Mouse (Mus musculus) heart, adult 8-10 months (tissue): ENCODE results near the gene Aldob. TPM values are rescaled to one million over a fixed set of nuclear protein-coding genes. Genes with fewer than 3 reads are reported as not detected.
A peak's percentile ranks its signal among the peaks of the same experiment; 100 is the strongest.
"Not testable (repeated sequence)": the region's sequence is repeated elsewhere in the genome, so short reads cannot be mapped to it uniquely, and the experiment has no call there.

ENCODE experiments used
- DNase-seq: peaks from one replicate; pipeline ENCODE4 v3.0.0; 2022; ENCODE audit warnings: low spot score
- total RNA-seq, 4 experiments: library from RNA; stranded (reverse); gene quantifications; 2 replicates each; pipeline ENCODE4 v1.2.4; 2022

The Aldob gene
- total RNA-seq, 4 experiments from 2014 or later = 10.0 to 19.0 (median 17.1) TPM

- DNase-seq = no peak
Observed at GRCm38 (mm10) chr4:49535675-49536294, 13.6 kb downstream of the Aldob start.

- DNase-seq = no peak
Observed at GRCm38 (mm10) chr4:49535036-49535435, 14.3 kb downstream of the Aldob start.

GRCm38 (mm10) chr4:49522576-49522975, 26.8 kb downstream of the Aldob start:
- DNase-seq = peak; percentile 9

GRCm38 (mm10) chr4:49521346-49521745, 28.0 kb downstream of the Aldob start:
- no peak for DNase-seq

- DNase-seq = peak; percentile 97
Observed at GRCm38 (mm10) chr4:49520572-49521340, 28.6 kb downstream of the Aldob start, which contains the start of the genes Mrpl50 and Zfp189. TSS of gene Mrpl50 (minus strand) at chr4:49521093. TSS of gene Zfp189 (plus strand) at chr4:49521176.

GRCm38 (mm10) chr4:49519476-49519875, 29.9 kb downstream of the Aldob start:
- no peak for DNase-seq

DNA sequence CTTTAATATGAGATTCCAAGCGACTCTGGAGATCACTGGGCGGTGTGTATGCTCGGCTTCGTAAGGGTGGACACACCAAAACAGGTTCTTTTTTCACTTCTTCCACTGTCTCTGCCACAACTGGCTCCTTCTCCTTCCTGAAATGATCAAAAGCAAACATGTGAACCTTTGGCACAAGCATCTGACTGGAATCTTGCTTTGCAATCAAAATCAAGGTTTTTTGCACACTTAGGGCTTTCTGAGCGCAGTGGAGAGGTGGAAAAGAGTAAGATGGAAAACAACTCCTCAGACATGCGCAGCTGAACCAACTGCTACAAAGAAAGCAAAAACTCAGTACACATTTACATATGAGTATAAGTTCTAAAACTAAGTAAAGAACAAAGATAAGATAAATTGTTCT, 34.9 kb downstream of the Aldob start:
- DNase-seq = no peak

DNA sequence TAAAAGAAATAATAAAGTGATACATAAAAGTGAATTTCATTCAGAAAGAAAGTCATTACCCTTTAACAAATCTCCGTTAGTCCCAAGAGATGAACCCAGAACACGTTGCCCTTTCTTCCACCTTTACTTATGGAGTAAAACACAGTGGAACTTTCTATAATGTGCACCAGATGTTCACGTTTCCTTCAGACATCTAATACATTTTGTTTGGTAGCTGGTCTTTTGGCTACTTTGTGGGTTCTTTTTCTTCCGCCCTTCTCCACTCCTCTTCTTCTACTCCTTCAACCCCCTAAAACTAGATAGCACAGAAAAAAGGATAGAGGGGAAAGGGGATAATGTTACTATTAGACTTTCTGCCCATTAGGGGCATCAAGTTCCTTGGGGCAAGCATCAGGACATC, 36.7 kb downstream of the Aldob start:
- no peak for DNase-seq

DNA sequence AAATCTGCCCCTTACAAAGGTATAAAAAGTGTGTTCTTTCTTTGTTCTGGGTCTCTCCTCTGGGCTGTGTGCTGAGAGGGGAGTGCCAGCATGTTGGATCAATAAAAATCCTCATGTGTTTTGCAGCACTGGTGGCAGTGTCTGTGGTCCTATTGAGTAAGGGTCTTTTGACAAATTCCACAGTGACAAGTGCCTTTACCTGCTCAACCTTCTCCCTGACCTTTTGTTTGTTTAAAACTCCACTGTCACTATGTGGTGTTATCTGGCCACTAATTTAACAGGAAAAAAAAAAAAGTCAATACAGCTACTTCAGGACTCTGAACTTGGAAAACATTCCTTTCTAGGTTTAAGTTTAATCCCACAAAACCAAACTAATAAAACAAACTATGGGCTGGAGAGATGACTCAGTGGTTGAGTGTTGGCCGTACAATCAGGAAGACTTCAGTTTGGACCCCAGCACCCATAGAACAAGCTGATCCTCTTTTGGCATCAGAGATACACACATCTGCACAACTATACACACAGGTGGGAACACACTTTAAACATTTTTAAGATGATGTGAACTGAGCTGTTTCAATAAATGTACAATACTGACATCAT, 39.0 kb downstream of the Aldob start:
- DNase-seq = not testable (repeated sequence)

DNA sequence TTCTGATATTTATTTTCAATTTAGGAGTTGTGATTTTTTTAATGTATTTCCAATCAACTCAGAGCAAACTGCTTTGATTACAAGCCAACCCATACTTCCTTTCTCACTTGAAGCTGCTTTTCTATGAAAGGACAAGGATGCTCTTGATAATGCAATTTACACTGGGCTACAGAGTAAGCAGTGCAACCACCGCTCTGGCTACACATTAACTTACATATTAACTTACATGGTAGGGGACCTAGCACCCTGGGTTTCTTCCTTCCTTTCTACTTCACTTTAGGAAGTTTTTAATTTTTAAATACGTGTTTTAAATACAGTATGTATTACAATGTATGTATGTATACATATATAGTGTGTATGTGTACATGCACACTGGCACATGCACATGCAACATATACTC, 40.2 kb downstream of the Aldob start:
- DNase-seq = no peak

DNA sequence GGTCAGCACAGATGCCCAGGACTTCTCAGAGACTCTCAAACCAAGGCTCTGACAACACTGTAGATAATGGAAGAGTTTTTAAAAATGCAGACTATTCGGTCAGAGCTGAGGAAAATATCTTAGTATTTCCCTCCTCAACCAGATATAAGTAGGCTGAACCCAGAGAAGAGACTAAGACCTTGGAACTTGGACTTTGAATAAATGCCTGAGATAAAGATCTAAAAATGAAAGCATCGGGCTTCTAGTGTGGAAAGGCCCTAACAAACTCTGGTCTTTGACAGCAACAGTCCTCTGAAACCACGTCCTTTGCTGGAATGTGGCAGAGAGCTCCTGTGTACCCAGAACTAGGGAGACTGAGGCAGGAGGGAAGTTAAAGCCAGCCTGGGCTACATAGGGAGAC, 43.0 kb downstream of the Aldob start, which contains the start of gene Baat:
Gene Baat (minus strand): TSS at position 172 of the 400 bp plus-strand sequence.
- no peak for DNase-seq

DNA sequence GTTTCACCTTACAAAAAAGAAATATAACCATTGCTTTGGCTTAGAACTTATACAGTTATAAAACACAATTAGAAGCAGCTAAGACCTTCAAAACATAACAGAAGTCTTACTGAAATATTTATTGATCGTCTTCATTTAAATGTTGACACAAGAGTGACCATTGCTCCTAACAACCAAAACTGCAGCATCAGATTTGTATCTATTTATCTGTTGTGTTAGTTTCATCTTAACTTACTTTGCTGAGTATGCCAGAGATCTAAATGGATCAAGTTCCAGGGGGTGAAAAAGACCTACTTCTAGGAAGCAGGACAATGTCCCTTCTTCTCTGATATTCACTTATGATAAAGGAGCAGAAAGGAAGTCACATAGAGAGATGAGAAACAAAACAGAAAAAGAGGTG, 45.8 kb downstream of the Aldob start:
- no peak for DNase-seq

Other genes with a start within 250 kb of the Aldob start
- not detected for gene Acnat2, start 141.4 kb downstream of the Aldob start, total RNA-seq
- gene Acnat1, start 75.6 kb downstream of the Aldob start, total RNA-seq = not detected
- gene Baat, start 43.0 kb downstream of the Aldob start, total RNA-seq = under 1 TPM in 1 of 4 experiments, not detected in 3; 0.35 TPM
- gene Mrpl50, start 28.5 kb downstream of the Aldob start, total RNA-seq = 10 to 100 TPM; 48.8 to 56.4 (median 55.6) TPM
- 1 to 10 TPM; 5.9 to 6.3 (median 6.1) TPM for gene Zfp189, start 28.4 kb downstream of the Aldob start, total RNA-seq
- 10 to 100 TPM; 57.7 to 59.8 (median 58.4) TPM for gene Tmem246, start 48.3 kb upstream of the Aldob start, total RNA-seq
- 10 to 100 TPM; 36.7 to 42.5 (median 38.9) TPM for gene Rnf20, start 82.5 kb upstream of the Aldob start, total RNA-seq
- not detected for gene Ppp3r2, start 132.5 kb upstream of the Aldob start, total RNA-seq